Mouse (Mus musculus) heart, postnatal 36 days (tissue): Measurements from ENCODE around the gene Snrpg. TPM values are rescaled to one million over a fixed set of nuclear protein-coding genes. Genes with fewer than 3 reads are reported as not detected.
"Not testable (repeated sequence)": the region's sequence is repeated elsewhere in the genome, so short reads cannot be mapped to it uniquely, and the experiment has no call there.

Experiments
- DNase-seq, 2 experiments: peaks; one replicate each; pipeline ENCODE4 v3.0.0; 2021 to 2022
- intact Hi-C: fragments of 180-260 bp; cut with DNase I; formaldehyde crosslinking; loops from one replicate; pipeline ENCODE4 v1.15.1; 2025
- total RNA-seq, 2 experiments: library from RNA; stranded (reverse); gene quantifications; 2 replicates each; pipeline ENCODE4 v1.2.3; 2021

Gene Snrpg
- 10 to 100 TPM; 34.1 to 42.1 TPM for total RNA-seq

DNA sequence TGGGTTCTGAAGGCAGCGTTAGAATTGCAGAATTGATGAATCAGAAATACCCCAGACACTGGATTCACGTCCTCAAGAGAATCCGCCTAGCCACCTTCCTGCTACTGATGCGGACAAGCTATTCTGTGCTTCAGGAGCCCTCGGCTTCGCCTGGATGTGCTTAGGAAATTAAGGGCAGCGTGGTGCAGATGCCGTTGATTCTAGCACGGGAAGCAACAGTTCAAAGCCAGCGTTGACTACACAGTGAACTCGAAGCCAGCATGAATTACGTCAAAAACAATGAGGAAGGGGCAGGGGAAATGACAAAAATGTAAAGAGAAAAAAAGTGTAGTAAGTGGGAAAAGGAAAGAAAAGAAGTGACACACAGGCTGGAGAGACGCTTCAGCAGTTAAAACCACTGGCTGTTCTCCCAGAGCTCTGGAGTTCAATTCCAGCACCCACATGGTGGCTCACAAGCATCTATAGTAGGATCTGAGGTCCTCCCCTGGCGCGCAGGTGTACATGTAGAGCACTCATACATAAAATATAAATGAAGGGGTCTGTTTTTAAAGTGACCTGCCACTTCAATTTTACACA is at the start of gene Snrpg:
Gene Snrpg, plus strand, starts transcription at position 541 of the 576 bp plus-strand sequence.
- intact Hi-C loops, result no loop called here
- DNase-seq, result no peak

DNA sequence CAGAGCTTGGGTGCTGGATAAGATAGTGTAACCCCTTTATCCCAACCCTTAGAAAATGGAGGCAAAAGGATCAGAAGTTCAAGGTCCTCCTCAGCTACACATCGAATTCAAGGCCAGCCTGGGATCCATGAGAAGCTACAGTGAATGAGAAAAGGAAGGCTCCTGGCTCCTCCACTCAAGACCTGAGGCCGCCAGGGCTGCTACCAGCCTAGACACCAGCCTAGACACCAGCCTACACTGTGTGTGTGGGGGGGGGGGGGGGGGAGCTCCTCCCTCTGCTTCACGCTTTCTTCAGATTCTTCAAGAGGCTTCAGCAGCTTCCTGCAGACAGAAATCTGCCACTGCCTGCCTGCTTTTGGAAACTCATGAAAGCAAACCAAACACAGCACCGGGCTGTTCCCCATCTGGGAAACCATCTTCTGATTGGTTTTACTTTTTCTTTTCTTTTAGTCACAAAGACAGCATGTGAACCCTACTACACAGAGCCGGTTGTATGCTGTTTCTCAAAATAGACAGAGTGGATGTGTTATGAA is 49.0 kb upstream of the Snrpg start:
- intact Hi-C loops, result no loop called here
- DNase-seq, result no peak

DNA sequence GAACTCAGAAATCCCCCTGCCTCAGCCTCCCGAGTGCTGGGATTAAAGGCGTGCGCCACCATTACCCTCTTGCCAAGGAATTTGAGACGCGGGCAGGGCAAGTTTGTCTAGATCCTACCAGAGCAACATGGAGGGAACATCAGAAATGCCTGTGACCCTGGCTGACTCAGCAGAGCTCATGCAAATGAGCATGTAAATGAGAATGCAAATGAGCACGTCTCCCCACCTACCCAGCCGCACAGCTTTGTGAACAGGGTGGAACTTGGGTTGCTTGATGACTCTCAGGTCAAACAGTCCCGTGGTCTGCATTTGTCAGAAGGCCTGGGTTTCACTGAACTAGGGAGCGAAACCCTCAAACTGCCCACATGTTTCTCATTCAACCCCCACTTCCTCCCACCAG is 48.1 kb upstream of the Snrpg start:
- DNase-seq, result no peak
- intact Hi-C loops, result no loop called here

GRCm38 (mm10) chr6:86324400-86324799 is 46.7 kb upstream of the Snrpg start:
- no peak for DNase-seq
- intact Hi-C loops, result no loop called here

GRCm38 (mm10) chr6:86325646-86326045 is 45.5 kb upstream of the Snrpg start:
- intact Hi-C loops, result no loop called here
- no peak for DNase-seq

GRCm38 (mm10) chr6:86326866-86327265 is 44.2 kb upstream of the Snrpg start:
- intact Hi-C loops, result no loop called here
- no peak for DNase-seq

- intact Hi-C loops, result no loop called here
- DNase-seq, result no peak
Observed at GRCm38 (mm10) chr6:86328369-86328768, 42.7 kb upstream of the Snrpg start.

DNA sequence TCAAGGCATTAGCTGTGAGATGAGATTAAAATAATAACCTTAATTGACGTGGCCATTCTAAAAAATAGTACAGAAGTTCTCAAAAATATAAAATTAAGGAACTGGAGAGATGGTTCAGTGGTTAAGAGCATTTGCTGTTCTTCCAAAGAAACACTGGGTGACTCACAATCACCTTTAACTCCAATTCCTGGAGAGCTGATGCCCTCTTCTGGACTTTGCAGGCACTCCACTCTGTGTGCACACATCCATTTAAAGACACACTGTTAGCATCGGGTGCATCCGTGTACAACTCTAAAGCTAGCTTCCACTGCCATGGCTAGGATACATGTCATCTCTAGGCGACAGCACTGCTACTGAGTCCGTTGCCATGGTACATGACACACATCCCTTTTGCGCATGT is 41.2 kb upstream of the Snrpg start:
- DNase-seq, result no peak
- intact Hi-C loops, result no loop called here

GRCm38 (mm10) chr6:86335121-86335849 is 35.8 kb upstream of the Snrpg start:
- intact Hi-C loops, result no loop called here
- no peak for DNase-seq

GRCm38 (mm10) chr6:86335860-86336259 is 35.2 kb upstream of the Snrpg start:
- intact Hi-C loops, result no loop called here

DNA sequence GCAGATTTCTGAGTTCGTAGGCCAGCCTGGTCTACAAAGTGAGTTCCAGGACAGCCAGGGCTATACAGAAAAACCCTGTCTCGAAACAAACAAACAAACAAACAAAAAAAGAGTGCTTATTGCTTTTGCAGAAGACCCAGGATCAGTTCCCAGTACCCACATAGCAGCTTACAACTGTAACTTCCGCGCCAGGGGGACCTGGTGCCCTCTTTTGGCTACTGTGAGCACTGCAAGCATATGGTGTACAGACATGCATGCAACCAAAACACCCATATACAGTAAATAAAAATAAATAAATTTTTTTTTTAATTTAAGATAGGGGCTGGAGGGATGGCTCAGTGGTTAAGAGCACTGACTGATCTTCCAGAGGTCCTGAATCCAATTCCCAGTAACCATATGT is 34.8 kb upstream of the Snrpg start:
- DNase-seq, intact Hi-C loops: not testable (repeated sequence)

More at GRCm38 (mm10) chr6:86335860-86336259, 35.2 kb upstream of the Snrpg start:
- no peak for DNase-seq

DNA sequence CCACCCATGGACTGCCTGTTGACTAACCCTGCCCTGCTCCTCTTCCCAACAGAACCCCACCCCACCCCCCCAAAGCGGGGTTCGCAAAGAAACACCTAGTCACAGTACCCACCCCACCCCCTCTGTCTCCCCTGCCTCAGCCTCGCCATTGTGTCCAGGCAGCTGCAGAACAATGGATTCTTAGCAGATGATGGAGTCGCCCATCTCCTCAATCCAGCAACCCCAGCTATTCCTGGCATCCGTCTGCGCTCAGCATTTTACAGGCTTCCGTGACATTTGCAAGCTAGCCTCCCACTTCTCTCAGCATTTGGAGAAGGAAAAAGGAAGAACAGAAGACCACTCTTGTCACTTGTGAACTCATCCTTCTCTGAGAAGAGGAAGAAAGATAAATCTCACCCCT is 27.4 kb upstream of the Snrpg start:
- intact Hi-C loops, result no loop called here
- no peak for DNase-seq

- DNase-seq, result no peak
- intact Hi-C loops, result no loop called here
Observed at GRCm38 (mm10) chr6:86346063-86346462, 25.0 kb upstream of the Snrpg start.

GRCm38 (mm10) chr6:86349257-86349656 is 21.8 kb upstream of the Snrpg start:
- intact Hi-C loops, result no loop called here
- DNase-seq, result no peak

DNA sequence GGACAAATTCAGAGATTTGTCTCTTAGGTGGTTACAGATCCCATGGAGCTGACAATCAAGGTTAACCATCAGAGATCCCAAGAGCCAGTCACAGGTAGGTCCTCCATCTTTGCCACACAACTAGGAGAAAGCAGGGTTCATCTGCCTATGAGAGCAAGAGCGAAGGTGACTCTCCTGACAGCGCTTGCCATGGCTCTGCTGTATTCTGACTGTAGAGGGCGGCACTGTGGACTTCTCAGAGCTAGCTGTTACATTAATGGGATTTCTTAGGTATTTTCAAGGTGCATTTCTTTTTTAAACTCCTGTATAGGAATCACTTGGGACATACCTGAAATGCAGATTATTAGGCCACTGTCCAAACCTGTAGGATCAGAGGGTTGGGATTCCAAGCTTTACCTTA is 16.2 kb upstream of the Snrpg start:
- intact Hi-C loops, result no loop called here
- no peak for DNase-seq

GRCm38 (mm10) chr6:86356956-86357355 is 14.1 kb upstream of the Snrpg start:
- no peak for DNase-seq
- intact Hi-C loops, result no loop called here

- intact Hi-C loops, result loop anchor here (5.0 kb wide), 2 partner anchors 163 to 338 kb away; partner anchors contain the start of gene Tgfa
- no peak for DNase-seq
Observed at GRCm38 (mm10) chr6:86360691-86361090, 10.4 kb upstream of the Snrpg start.

GRCm38 (mm10) chr6:86361373-86361772 is 9.7 kb upstream of the Snrpg start:
- DNase-seq, result no peak

GRCm38 (mm10) chr6:86364442-86365141 is 6.5 kb upstream of the Snrpg start:
- peak; percentile 77 to 81 for DNase-seq
- intact Hi-C loops, result loop anchor here (1.0 to 5.0 kb wide), 6 partner anchors 38 to 342 kb away; partner anchors contain the start of genes C87436 and Tgfa

More at GRCm38 (mm10) chr6:86361373-86361772, 9.7 kb upstream of the Snrpg start:
- intact Hi-C loops, result loop anchor here (5.0 kb wide), 2 partner anchors 164 to 339 kb away; partner anchors contain the start of gene Tgfa

DNA sequence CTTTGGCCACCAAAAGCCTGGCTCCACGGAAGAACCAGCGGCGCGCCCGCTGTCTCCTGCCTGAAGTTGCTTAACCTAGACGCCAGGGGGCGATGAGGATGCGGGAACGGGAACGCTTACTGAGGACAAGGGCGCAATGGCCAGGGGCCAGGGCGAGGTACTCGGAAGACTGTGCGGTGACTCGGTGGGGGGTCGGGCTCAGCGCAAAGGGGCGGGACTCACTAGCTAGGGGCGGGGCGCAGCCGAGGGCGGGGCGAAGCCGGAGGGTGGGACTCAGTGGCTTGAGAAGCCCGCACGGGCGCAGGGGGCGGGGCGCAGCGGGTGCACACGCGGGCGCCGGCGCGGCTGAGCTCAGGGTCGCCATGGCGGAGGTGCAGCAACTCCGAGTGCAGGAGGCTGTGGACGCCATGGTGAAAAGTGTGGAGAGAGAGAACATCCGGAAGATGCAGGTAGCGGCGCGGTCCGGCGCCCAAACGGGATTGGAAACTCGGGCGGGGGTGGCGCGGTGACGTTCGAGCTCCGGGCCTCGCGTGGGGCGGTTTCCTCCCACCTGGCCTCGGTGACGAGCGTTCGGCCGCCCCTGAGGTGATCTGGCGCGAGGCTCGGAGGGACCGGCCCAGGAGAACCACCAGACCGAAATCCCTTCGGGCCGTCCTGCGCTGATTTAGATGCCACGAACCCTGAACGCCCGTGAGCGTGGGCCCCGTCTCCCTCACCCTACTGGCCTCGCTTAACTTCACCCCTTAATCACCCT is 5.6 kb upstream of the Snrpg start, which contains the start of gene Fam136a:
Gene Fam136a, plus strand, starts transcription at position 276 of the 754 bp plus-strand sequence.
- peak; percentile 93 to 95 for DNase-seq
- intact Hi-C loops, result loop anchor here (2.0 kb wide), 2 partner anchors 37 to 73 kb away; partner anchors contain the start of gene C87436
